Mouse (Mus musculus) lung, postnatal 0 days (tissue): Measurements from ENCODE around the gene Glyatl3. TPM values are rescaled to one million over a fixed set of nuclear protein-coding genes. Genes with fewer than 3 reads are reported as not detected.
A peak's percentile ranks its signal among the peaks of the same experiment; 100 is the strongest.

Experiments
- ATAC-seq: fragments of 200-750 bp; cut with Nextera tagmentation; 2 replicates; pipeline ENCODE4 v1.8.0; 2017; ENCODE audit warnings: moderate library complexity
- DNase-seq: peaks from one replicate; pipeline ENCODE4 v3.0.0-alpha.2; 2016; ENCODE audit warnings: low spot score
- H3K27ac ChIP-seq: fragments of 300-500 bp; sonication (generic); 2 replicates; pipeline ENCODE4 v1.5.1; 2014; ENCODE audit warnings: antibody characterized with exemption, mild to moderate bottlenecking, low read length, mixed read lengths
- H3K27me3 ChIP-seq: fragments of 300-500 bp; sonication (generic); replicated peaks from 2 replicates; pipeline ENCODE4 v1.6.1; 2014; ENCODE audit warnings: low read length, mixed read lengths; ENCODE audit not compliant: insufficient read depth
- H3K36me3 ChIP-seq: fragments of 300-500 bp; sonication (generic); 2 replicates; pipeline ENCODE4 v1.6.1; 2014; ENCODE audit warnings: low read length, mixed read lengths; ENCODE audit not compliant: insufficient read depth
- H3K4me1 ChIP-seq: fragments of 300-500 bp; sonication (generic); 2 replicates; pipeline ENCODE4 v1.6.1; 2014; ENCODE audit warnings: antibody characterized with exemption, low read depth, low read length, mixed read lengths; ENCODE audit not compliant: insufficient read depth
- H3K4me2 ChIP-seq: fragments of 300-500 bp; sonication (generic); replicated peaks from 2 replicates; pipeline ENCODE4 v1.6.1; 2014; ENCODE audit warnings: low read depth, mild to moderate bottlenecking, low read length, moderate library complexity, mixed read lengths
- H3K4me3 ChIP-seq: fragments of 300-500 bp; sonication (generic); 2 replicates; pipeline ENCODE4 v1.5.1; 2014; ENCODE audit warnings: low read depth, low read length
- H3K9ac ChIP-seq: fragments of 300-500 bp; sonication (generic); replicated peaks from 2 replicates; pipeline ENCODE4 v1.6.1; 2014; ENCODE audit warnings: low read depth, mild to moderate bottlenecking
- H3K9me3 ChIP-seq: fragments of 300-500 bp; sonication (generic); 2 replicates; pipeline ENCODE4 v1.6.1; 2016; ENCODE audit warnings: low read length, mixed read lengths
- CTCF ChIP-seq: IDR thresholded peaks from 2 replicates; pipeline ENCODE4 v1.5.1; 2016; ENCODE audit warnings: antibody characterized with exemption, mild to moderate bottlenecking
- EP300 ChIP-seq: IDR thresholded peaks from 2 replicates; pipeline ENCODE4 v1.6.1; 2016; ENCODE audit warnings: antibody characterized with exemption, mild to moderate bottlenecking, control low read depth
- WGBS: fragments of 180-500 bp; shearing (Covaris S2); extraction: QIAGEN DNeasy Blood & Tissue Kit; methylation state at CpG from one replicate; pipeline ENCODE4 v1.1.7; 2014; 5-methylcytosine and 5-hydroxymethylcytosine counted together
- polyA plus RNA-seq: library from polyadenylated mRNA; unstranded; fragments of >200 nt; fragmentation: Nextera tagmentation; extraction: Ambion mirVana; gene quantifications from 2 replicates; pipeline ENCODE4 v1.2.1, GENCODE M21; 2015

Glyatl3 gene
- polyA plus RNA-seq, result not detected in 2 replicates

GRCm38 (mm10) chr17:40914250-40914649, at the start of gene Glyatl3:
TSS of gene Glyatl3 (minus strand) at chr17:40914350.
- no peak within 1 kb of the TSS for H3K4me2 ChIP-seq
- H3K27me3 ChIP-seq, result no peaks in the 10 kb centered on the region
- no peak for TF ChIP-seq EP300
- TF ChIP-seq CTCF, result no peak
- DNase-seq, result no peak
- no peak within 1 kb of the TSS for H3K4me3 ChIP-seq
- H3K9me3 ChIP-seq, result no peaks in the 10 kb centered on the region
- H3K9ac ChIP-seq, result no peak within 1 kb of the TSS
- WGBS, result 93% methylated on average over 2 of the region's 2 CpGs
- H3K27ac ChIP-seq, result no peak within 1 kb of the TSS
- no peaks in the 10 kb centered on the region for H3K36me3 ChIP-seq
- no peaks in the 10 kb centered on the region for H3K4me1 ChIP-seq
- no peak for ATAC-seq

- H3K27ac ChIP-seq, result no peak overlapping the region
- WGBS, result 69% methylated on average over 3 of the region's 3 CpGs
- no peak overlapping the region for H3K4me3 ChIP-seq
- peaks cover 19% of the 10 kb centered on the region for H3K36me3 ChIP-seq
- TF ChIP-seq CTCF (no peak), EP300 (peak; percentile 58; the same call in 1 of the 2 replicates)
- H3K9me3 ChIP-seq, result no peaks in the 10 kb centered on the region
- no peaks in the 10 kb centered on the region for H3K4me1 ChIP-seq
- peak; percentile 40; the same call in 1 of the 2 replicates for ATAC-seq
- no peak overlapping the region for H3K4me2 ChIP-seq
- DNase-seq, result no peak
- no peaks in the 10 kb centered on the region for H3K27me3 ChIP-seq
- no peak overlapping the region for H3K9ac ChIP-seq
These were observed 34.4 kb upstream of the Glyatl3 start for GRCm38 (mm10) chr17:40948518-40948917.

- WGBS, result under 1% methylated on average over 50 of the region's 50 CpGs
- DNase-seq, result peak; percentile 99
- peaks cover 6% of the 10 kb centered on the region; the same call in 1 of the 2 replicates for H3K36me3 ChIP-seq
- no peaks in the 10 kb centered on the region for H3K27me3 ChIP-seq
- peak within 1 kb of the TSS; percentile 72 for H3K4me3 ChIP-seq
- TF ChIP-seq EP300, result peak; percentile 94
- no peak for TF ChIP-seq CTCF
- H3K4me2 ChIP-seq, result peak within 1 kb of the TSS; percentile 66
- peak within 1 kb of the TSS; percentile 99 for H3K27ac ChIP-seq
- ATAC-seq, result peak; percentile 100
- H3K9ac ChIP-seq, result peak within 1 kb of the TSS; percentile 66
- no peaks in the 10 kb centered on the region for H3K9me3 ChIP-seq
- H3K4me1 ChIP-seq, result no peaks in the 10 kb centered on the region
These were observed 20.5 kb upstream of the Glyatl3 start, which contains the start of the genes Mut and Cenpq for GRCm38 (mm10) chr17:40934420-40935231. TSS of gene Mut (plus strand) at chr17:40934685. TSS of gene Cenpq (minus strand) at chr17:40935047.

GRCm38 (mm10) chr17:40933985-40934384, 19.8 kb upstream of the Glyatl3 start:
- H3K4me1 ChIP-seq, result no peaks in the 10 kb centered on the region
- H3K9me3 ChIP-seq, result no peaks in the 10 kb centered on the region
- peaks cover 6% of the 10 kb centered on the region; the same call in 1 of the 2 replicates for H3K36me3 ChIP-seq
- H3K27me3 ChIP-seq, result no peaks in the 10 kb centered on the region
- no peak for ATAC-seq
- H3K4me2 ChIP-seq, result peak overlapping the region; percentile 66
- no peak for TF ChIP-seq EP300
- no peak for DNase-seq
- WGBS, result 1% methylated on average over 14 of the region's 14 CpGs
- peak overlapping the region; percentile 39; the same call in 1 of the 2 replicates for H3K9ac ChIP-seq
- H3K27ac ChIP-seq, result no peak overlapping the region
- H3K4me3 ChIP-seq, result peak overlapping the region; percentile 72

GRCm38 (mm10) chr17:40915499-40915898, 1.3 kb upstream of the Glyatl3 start:
- no peaks in the 10 kb centered on the region for H3K4me1 ChIP-seq
- H3K9ac ChIP-seq, result no peak overlapping the region
- no peaks in the 10 kb centered on the region for H3K27me3 ChIP-seq
- WGBS, result 95% methylated on average over 1 of the region's 2 CpGs
- no peaks in the 10 kb centered on the region for H3K9me3 ChIP-seq
- TF ChIP-seq EP300, result no peak
- H3K36me3 ChIP-seq, result no peaks in the 10 kb centered on the region
- H3K4me3 ChIP-seq, result no peak overlapping the region
- no peak for DNase-seq
- no peak overlapping the region for H3K27ac ChIP-seq
- no peak for ATAC-seq
- H3K4me2 ChIP-seq, result no peak overlapping the region

- H3K4me1 ChIP-seq, result no peaks in the 10 kb centered on the region
- no peaks in the 10 kb centered on the region for H3K36me3 ChIP-seq
- TF ChIP-seq CTCF, result no peak
- no peak for TF ChIP-seq EP300
- 0 out of 2 replicates have a peak overlapping the region, but pooled peaks have one; percentile 19 for H3K4me2 ChIP-seq
- H3K27me3 ChIP-seq, result no peaks in the 10 kb centered on the region
- H3K4me3 ChIP-seq, result no peak overlapping the region
- H3K9me3 ChIP-seq, result no peaks in the 10 kb centered on the region
- 8% methylated on average over 13 of the region's 14 CpGs for WGBS
- no peak overlapping the region for H3K9ac ChIP-seq
- ATAC-seq (no peak), DNase-seq (no peak)
- H3K27ac ChIP-seq, result no peak overlapping the region
These were observed 9.4 kb downstream of the Glyatl3 start for GRCm38 (mm10) chr17:40904721-40905154.
